Mouse (Mus musculus) intestine, postnatal 0 days (tissue): ENCODE data around the gene Igfbp4. TPM values are rescaled to one million over a fixed set of nuclear protein-coding genes. Genes with fewer than 3 reads are reported as not detected.

ENCODE experiments used
- ATAC-seq: fragments of 200-750 bp; cut with Nextera tagmentation; 2 replicates; pipeline ENCODE4 v1.8.0; 2017; ENCODE audit warnings: mild to moderate bottlenecking, moderate TSS enrichment, moderate library complexity
- H3K27ac ChIP-seq: fragments of 300-500 bp; sonication (generic); 2 replicates; pipeline ENCODE4 v1.5.1; 2014; ENCODE audit warnings: mild to moderate bottlenecking, low read depth, low read length, moderate library complexity
- H3K27me3 ChIP-seq: fragments of 300-500 bp; sonication (generic); replicated peaks from 2 replicates; pipeline ENCODE4 v1.6.1; 2014; ENCODE audit warnings: low read length, mixed read lengths; ENCODE audit not compliant: control insufficient read depth, insufficient read depth
- H3K36me3 ChIP-seq: fragments of 300-500 bp; sonication (generic); 2 replicates; pipeline ENCODE4 v1.6.1; 2014; ENCODE audit warnings: mild to moderate bottlenecking, moderate library complexity; ENCODE audit not compliant: control insufficient read depth, insufficient read depth
- H3K4me1 ChIP-seq: fragments of 300-500 bp; sonication (generic); replicated peaks from 2 replicates; pipeline ENCODE4 v1.6.1; 2014; ENCODE audit warnings: antibody characterized with exemption, low read length, mixed read lengths; ENCODE audit not compliant: control insufficient read depth, insufficient read depth
- H3K4me2 ChIP-seq: fragments of 300-500 bp; sonication (generic); replicated peaks from 2 replicates; pipeline ENCODE4 v1.6.1; 2014; ENCODE audit warnings: low read depth, mild to moderate bottlenecking, moderate library complexity
- H3K4me3 ChIP-seq: fragments of 300-500 bp; sonication (generic); 2 replicates; pipeline ENCODE4 v1.5.1; 2014; ENCODE audit warnings: low read depth, low read length
- H3K9ac ChIP-seq: fragments of 300-500 bp; sonication (generic); 2 replicates; pipeline ENCODE4 v1.6.1; 2014; ENCODE audit warnings: mild to moderate bottlenecking, low read depth, low read length
- H3K9me3 ChIP-seq: fragments of 300-500 bp; sonication (generic); 2 replicates; pipeline ENCODE4 v1.6.1; 2016; ENCODE audit warnings: mixed run types; ENCODE audit not compliant: control insufficient read depth
- CTCF ChIP-seq: sonication (generic); IDR thresholded peaks from 2 replicates; pipeline ENCODE4 v1.5.1; 2016; ENCODE audit warnings: low read depth, mild to moderate bottlenecking, control low read depth, antibody characterized with exemption, moderate library complexity
- WGBS: fragments of 180-500 bp; shearing (Covaris S2); extraction: QIAGEN DNeasy Blood & Tissue Kit; methylation state at CpG from one replicate; pipeline ENCODE4 v1.1.7; 2014; 5-methylcytosine and 5-hydroxymethylcytosine counted together
- polyA plus RNA-seq: library from polyadenylated mRNA; unstranded; fragments of >200 nt; fragmentation: Nextera tagmentation; extraction: Ambion mirVana; gene quantifications from 2 replicates; pipeline ENCODE4 v1.2.1, GENCODE M21; 2015

The Igfbp4 gene
- polyA plus RNA-seq, 1 experiment from 2014 or later, result 174 TPM

- H3K27ac ChIP-seq, result peak overlapping the region; percentile 46
- 0 out of 2 replicates have a peak, but pooled peaks cover 9% of the 10 kb centered on the region for H3K4me1 ChIP-seq
- H3K4me3 ChIP-seq, result peak overlapping the region; percentile 47
- H3K36me3 ChIP-seq, result no peaks in the 10 kb centered on the region
- H3K27me3 ChIP-seq, result 0 out of 2 replicates have a peak, but pooled peaks cover 3% of the 10 kb centered on the region
- ATAC-seq, result peak; percentile 53; the same call in 1 of the 2 replicates
- peak overlapping the region; percentile 34; the same call in 1 of the 2 replicates for H3K9ac ChIP-seq
- no peaks in the 10 kb centered on the region for H3K9me3 ChIP-seq
- WGBS, result under 1% methylated on average over 15 of the region's 15 CpGs
- H3K4me2 ChIP-seq, result peak overlapping the region; percentile 92
- peak; percentile 90 for TF ChIP-seq CTCF
Observed at GRCm38 (mm10) chr11:99039782-99040181, 1.3 kb upstream of the Igfbp4 start.

GRCm38 (mm10) chr11:99040346-99040974 lies 584 bp upstream of the Igfbp4 start:
- peak overlapping the region; percentile 47 for H3K4me3 ChIP-seq
- peak; percentile 10; the same call in 1 of the 2 replicates for ATAC-seq
- WGBS, result 2% methylated on average over 17 of the region's 17 CpGs

GRCm38 (mm10) chr11:99041841-99042780 lies 1.1 kb downstream of the Igfbp4 start:
- H3K27ac ChIP-seq, result peak overlapping the region; percentile 77; the same call in 1 of the 2 replicates
- 0 out of 2 replicates have a peak, but pooled peaks cover 14% of the 10 kb centered on the region for H3K4me1 ChIP-seq
- H3K4me3 ChIP-seq, result peak overlapping the region; percentile 47
- H3K9ac ChIP-seq, result peak overlapping the region; percentile 56
- peak overlapping the region; percentile 92 for H3K4me2 ChIP-seq
- 0 out of 2 replicates have a peak, but pooled peaks cover 3% of the 10 kb centered on the region for H3K27me3 ChIP-seq
- no peaks in the 10 kb centered on the region for H3K9me3 ChIP-seq
- no peak for TF ChIP-seq CTCF
- WGBS, result 29% methylated on average over 16 of the region's 16 CpGs
- ATAC-seq, result no peak
- no peaks in the 10 kb centered on the region for H3K36me3 ChIP-seq

More at GRCm38 (mm10) chr11:99040346-99040974, 584 bp upstream of the Igfbp4 start:
- Histone ChIP-seq H3K9me3 (no peaks in the 10 kb centered on the region), H3K36me3 (no peaks in the 10 kb centered on the region), H3K4me1 (0 out of 2 replicates have a peak, but pooled peaks cover 14% of the 10 kb centered on the region), H3K27me3 (0 out of 2 replicates have a peak, but pooled peaks cover 3% of the 10 kb centered on the region), H3K9ac (peak overlapping the region; percentile 56), H3K27ac (peak overlapping the region; percentile 77), H3K4me2 (peak overlapping the region; percentile 92)
- TF ChIP-seq CTCF, result peak; percentile 81

- no peak for TF ChIP-seq CTCF
- H3K27ac ChIP-seq, result peak overlapping the region; percentile 77
- no peaks in the 10 kb centered on the region for H3K36me3 ChIP-seq
- H3K27me3 ChIP-seq, result 0 out of 2 replicates have a peak, but pooled peaks cover 3% of the 10 kb centered on the region
- 34% methylated on average over 12 of the region's 12 CpGs for WGBS
- ATAC-seq, result no peak
- H3K4me1 ChIP-seq, result 0 out of 2 replicates have a peak, but pooled peaks cover 14% of the 10 kb centered on the region
- H3K4me2 ChIP-seq, result peak overlapping the region; percentile 92
- H3K9ac ChIP-seq, result peak overlapping the region; percentile 27
- no peaks in the 10 kb centered on the region for H3K9me3 ChIP-seq
- peak overlapping the region; percentile 47 for H3K4me3 ChIP-seq
Observed at GRCm38 (mm10) chr11:99042834-99043431, 1.9 kb downstream of the Igfbp4 start.

- WGBS, result 54% methylated on average over 6 of the region's 6 CpGs
- no peak overlapping the region; the same call in 1 of the 2 replicates for H3K27ac ChIP-seq
- 0 out of 2 replicates have a peak, but pooled peaks cover 1% of the 10 kb centered on the region for H3K36me3 ChIP-seq
- H3K4me3 ChIP-seq, result no peak overlapping the region
- 0 out of 2 replicates have a peak, but pooled peaks cover 14% of the 10 kb centered on the region for H3K4me1 ChIP-seq
- H3K9me3 ChIP-seq, result no peaks in the 10 kb centered on the region
- no peak for ATAC-seq
- H3K9ac ChIP-seq, result no peak overlapping the region
- peak overlapping the region; percentile 24; the same call in 1 of the 2 replicates for H3K4me2 ChIP-seq
- H3K27me3 ChIP-seq, result 0 out of 2 replicates have a peak, but pooled peaks cover 3% of the 10 kb centered on the region
- TF ChIP-seq CTCF, result peak; percentile 51
Observed at GRCm38 (mm10) chr11:99043632-99044031, 2.6 kb downstream of the Igfbp4 start.
